Mouse (Mus musculus): ENCODE results near the gene Slc28a2.
"Not testable (repeated sequence)": the region's sequence is repeated elsewhere in the genome, so short reads cannot be mapped to it uniquely, and the experiment has no call there.

Slc28a2 gene

DNA sequence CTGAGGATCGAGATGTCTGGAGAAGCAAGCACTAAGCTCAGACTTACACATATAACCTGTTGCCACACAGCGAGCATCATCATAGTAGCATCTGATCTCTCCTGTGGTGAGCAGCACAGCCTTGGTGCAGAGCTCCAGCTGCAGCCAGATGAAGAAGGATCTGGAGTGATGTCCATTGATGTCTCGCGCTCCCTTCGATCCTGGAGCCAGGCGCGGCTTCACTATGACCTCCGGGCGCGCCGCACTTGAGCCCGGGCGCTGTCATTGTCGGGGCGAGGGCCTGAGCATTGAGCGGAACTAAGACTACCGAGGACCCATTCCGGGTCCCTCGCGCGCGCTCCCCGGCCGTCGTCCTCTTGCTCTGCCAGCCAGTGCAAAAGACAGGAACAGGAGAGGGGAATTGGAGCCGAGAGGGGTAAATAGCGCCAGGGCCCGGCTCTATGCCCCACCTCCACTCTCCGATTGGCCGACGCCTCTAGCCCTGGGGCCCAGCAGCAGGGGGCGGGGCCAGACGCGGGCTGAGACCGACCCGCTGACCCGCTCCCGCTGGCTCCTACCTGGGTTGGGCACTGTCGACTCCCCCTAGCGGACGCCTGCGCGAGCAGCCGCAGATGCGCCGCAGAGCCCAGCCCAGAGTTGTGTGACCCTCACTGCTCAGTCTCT, 41.2 kb downstream of the Slc28a2 start:
- peak; percentile 92 for DNase-seq (ENCODE audit: low read depth, low spot score)

DNA sequence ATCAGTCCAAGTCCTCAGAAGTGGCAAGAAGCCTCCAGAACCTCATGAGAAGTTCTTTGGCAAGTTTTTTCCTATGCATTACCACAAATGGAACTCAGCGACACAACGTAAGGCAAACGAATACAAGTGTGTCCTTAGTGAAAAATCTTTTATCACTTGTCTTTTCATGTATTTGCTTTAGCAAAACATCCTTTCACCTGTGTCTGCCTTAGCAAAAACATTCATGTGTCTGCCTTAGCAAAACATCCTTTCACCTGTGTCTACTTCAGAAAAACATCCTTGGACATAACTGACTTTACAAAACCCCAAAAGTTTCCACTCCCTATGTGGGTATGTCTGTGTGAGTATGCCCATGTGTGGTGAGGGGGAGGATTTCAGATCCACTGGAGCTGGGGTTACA, 42.9 kb downstream of the Slc28a2 start:
- DNase-seq (ENCODE audit: low read depth, low spot score): no peak

DNA sequence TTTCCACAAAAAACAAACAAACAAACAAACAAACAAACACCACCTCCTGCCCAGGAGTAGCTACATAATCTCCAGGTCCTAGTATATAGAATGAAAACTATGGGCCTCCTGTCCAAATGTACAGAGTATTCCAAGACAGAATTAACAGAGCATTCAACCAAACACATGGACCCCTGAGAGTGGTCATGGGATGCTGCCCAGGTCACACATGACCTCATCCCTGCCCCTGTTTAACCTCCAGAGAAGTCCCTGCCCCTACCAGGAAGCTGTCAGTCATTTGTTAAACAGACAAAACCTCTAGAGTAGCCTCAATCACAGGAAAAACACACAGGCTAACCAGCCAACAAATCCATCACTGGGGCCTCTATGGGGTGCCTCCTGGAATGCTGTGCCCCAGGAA, 50.3 kb downstream of the Slc28a2 start:
- DNase-seq (ENCODE audit: low read depth, low spot score): no peak

DNA sequence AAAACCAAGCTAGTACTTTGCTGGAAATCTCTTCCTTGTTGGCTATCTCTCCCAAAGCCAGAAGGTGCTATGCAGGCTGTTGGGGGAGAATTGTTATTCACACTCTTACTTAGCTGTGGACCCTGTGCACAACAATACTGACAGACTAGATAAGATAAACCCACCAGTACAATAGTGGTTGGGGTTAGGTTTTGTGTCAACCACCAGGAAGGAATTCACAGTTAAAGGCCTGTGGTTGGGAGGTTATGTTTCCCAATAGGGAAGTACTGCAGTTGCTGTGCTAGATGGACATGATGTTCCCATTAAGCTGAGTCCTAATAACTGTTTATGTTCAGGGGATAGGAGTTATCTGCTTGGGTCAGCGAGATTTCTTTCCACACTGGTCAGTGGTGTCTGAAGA, 57.5 kb downstream of the Slc28a2 start:
- not testable (repeated sequence) for DNase-seq (ENCODE audit: low read depth, low spot score)

DNA sequence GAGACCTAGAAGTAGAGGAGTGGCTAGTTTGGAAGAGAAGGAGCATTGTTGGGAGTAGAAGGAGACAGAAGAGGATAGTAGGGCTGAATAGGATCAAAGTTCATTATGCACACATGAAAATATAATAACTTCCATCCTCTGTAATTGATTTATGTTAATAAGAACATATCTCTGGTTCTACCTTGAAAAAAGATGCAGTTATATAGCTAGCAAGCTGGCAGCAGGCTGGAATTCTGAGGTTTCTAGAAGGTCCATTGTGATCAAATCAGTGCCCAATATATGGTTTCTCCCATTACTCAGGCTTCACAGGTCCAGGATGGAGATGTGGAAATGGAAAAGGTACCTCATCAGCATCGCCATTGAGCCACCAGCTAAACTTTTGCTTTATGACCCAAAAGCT, 58.4 kb downstream of the Slc28a2 start, which contains the start of gene Gm14085:
Gene Gm14085 (plus strand): TSS at position 301 of the 400 bp plus-strand sequence.
- no peak for DNase-seq (ENCODE audit: low read depth, low spot score)

DNA sequence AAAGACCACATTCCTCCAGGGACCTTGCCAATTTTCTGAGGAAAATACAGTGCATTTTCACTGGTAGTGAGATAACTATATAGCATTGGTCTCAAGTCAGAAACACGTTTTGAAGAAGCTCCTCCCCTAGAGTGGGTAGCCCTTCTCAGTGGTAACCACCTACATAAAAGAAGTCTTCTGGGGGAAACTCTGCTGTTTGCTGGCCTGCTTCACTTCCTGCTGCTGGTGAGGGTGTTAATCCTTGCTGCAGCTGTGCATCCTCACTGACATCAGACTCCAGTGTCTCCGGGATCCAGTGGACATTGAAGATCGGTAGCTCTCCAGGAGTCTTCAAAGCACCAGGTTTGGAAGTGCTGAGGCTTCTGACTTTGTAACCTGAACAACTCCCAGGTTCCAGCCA, 59.4 kb downstream of the Slc28a2 start:
- DNase-seq (ENCODE audit: low read depth, low spot score): not testable (repeated sequence)

DNA sequence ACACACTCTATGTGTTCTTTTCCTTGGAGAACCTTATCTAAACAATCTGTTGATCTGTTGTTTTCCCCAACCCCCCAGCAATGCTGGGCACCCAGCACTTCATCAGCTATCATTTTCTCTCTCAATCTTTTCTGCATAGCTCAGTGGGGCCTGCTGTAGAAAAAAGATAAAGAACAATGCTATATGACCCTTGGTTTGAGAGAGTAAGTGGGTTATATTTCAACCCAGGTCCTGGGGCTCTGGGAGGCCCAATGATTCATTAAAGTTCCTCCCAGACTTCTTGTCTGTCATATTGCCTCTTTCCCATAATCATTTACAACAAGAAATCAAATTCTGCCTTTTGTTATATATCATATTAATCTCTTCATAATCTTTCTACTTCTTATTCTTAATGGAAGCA, 59.8 kb downstream of the Slc28a2 start:
- not testable (repeated sequence) for DNase-seq (ENCODE audit: low read depth, low spot score)

DNA sequence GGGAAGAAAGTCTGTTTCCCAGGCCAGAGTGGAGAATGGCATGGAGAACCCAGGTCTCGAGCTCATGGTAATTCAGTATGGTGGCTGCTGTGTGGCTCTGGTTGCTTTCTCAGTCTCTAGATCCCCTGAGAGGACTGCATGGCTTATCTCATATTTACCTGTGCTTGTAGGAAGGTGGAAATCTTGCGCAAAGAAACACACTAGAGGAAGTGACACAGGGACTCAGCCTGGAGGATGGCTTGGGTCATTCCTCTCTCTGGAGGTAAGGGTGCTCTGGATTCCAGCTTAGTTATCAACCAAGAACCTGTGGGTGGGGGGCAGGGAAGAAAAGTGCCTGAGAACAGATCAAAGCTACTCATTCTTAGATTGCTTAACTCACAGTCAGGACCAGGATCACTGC, 60.4 kb downstream of the Slc28a2 start:
- no peak for DNase-seq (ENCODE audit: low read depth, low spot score)
